Mouse (Mus musculus): ENCODE results near the gene Pwp1. TPM values are rescaled to one million over a fixed set of nuclear protein-coding genes. Genes with fewer than 3 reads are reported as not detected.

Gene Pwp1
- polyA plus RNA-seq, 1 experiment from 2014 or later: 61.5 TPM

Other genes with a start within 250 kb of the Pwp1 start
- gene Prdm4, start 87.6 kb downstream of the Pwp1 start, polyA plus RNA-seq (2015; fragmentation: Nextera tagmentation; extraction: Ambion mirVana): 10.1 and 10.7 TPM in 2 replicates
- gene Ascl4, start 98.2 kb downstream of the Pwp1 start, polyA plus RNA-seq (2015; fragmentation: Nextera tagmentation; extraction: Ambion mirVana): 0.36 and 0.37 TPM in 2 replicates
- gene Rtcb, start 128.3 kb downstream of the Pwp1 start, polyA plus RNA-seq (2015; fragmentation: Nextera tagmentation; extraction: Ambion mirVana): 164 and 168 TPM in 2 replicates
- gene Bpifc, start 182.4 kb downstream of the Pwp1 start, polyA plus RNA-seq (2015; fragmentation: Nextera tagmentation; extraction: Ambion mirVana): 3.0 and 6.3 TPM in 2 replicates
- 38.0 and 39.2 TPM in 2 replicates for gene Fbxo7, start 192.5 kb downstream of the Pwp1 start, polyA plus RNA-seq (2015; fragmentation: Nextera tagmentation; extraction: Ambion mirVana)

All from stomach, embryonic 16.5 days (tissue).